Mouse (Mus musculus) megakaryocyte progenitor cell, adult 5-6 weeks (primary cell): Measurements from ENCODE around the gene Rab11fip2. TPM values are rescaled to one million over a fixed set of nuclear protein-coding genes. Genes with fewer than 3 reads are reported as not detected.

Experiments
- ATAC-seq: replicated peaks from 2 replicates; pipeline ENCODE4 v1.8.0; 2016; ENCODE audit warnings: mild to moderate bottlenecking, moderate TSS enrichment, inconsistent platforms; ENCODE audit not compliant: poor library complexity
- total RNA-seq, 2 experiments: library from RNA; stranded (forward) in 1 of 2; stranded (reverse) in 1 of 2; fragments of 157-497, 149-512 nt in 1 of 2; fragments of 200-1000 nt in 1 of 2; gene quantifications; 2 replicates each; pipeline versions ENCODE4 v1.2.3 to v1.2.4; 2015 to 2017

Rab11fip2 gene
- total RNA-seq, 2 experiments from 2014 or later = 9.5 to 11.7 TPM

GRCm38 (mm10) chr19:59862423-59862822 is 81.0 kb downstream of the Rab11fip2 start:
- no peak for ATAC-seq

GRCm38 (mm10) chr19:59860799-59861198 is 82.7 kb downstream of the Rab11fip2 start:
- no peak for ATAC-seq

- no peak for ATAC-seq
Measured at GRCm38 (mm10) chr19:59853061-59853460, 90.4 kb downstream of the Rab11fip2 start.
